Mouse (Mus musculus) left cerebral cortex, adult 11 months (tissue): ENCODE measurements at regions not wholly inside any gene's neighbourhood (a gene's known extent, or its start where the extent isn't known, plus 50 kb on each side); places are given as distances from the start of the nearest gene placed in this dataset.

Experiments used
- DNase-seq: peaks from one replicate; pipeline ENCODE4 v3.0.0; 2022; ENCODE audit warnings: low spot score

DNA sequence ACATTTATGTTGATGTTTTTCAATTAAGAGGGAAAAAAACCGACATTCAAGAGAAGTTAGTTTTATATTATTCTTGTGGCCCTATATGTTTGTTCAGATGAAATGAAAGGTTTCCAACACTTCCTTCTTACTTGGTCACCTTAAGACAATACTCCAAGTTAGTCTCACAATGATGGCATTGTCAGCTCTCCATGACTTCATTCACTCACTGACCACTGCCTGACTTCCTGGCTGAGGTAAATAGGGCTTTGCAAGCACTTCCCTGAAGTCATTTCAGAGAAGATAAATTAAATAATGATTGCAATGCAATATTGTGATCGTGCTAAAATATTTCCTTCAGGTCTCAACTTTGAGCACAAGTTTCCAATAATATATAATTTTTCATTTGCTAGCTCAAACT lies 197.9 kb upstream of the Cep162 start:
- no peak for DNase-seq

DNA sequence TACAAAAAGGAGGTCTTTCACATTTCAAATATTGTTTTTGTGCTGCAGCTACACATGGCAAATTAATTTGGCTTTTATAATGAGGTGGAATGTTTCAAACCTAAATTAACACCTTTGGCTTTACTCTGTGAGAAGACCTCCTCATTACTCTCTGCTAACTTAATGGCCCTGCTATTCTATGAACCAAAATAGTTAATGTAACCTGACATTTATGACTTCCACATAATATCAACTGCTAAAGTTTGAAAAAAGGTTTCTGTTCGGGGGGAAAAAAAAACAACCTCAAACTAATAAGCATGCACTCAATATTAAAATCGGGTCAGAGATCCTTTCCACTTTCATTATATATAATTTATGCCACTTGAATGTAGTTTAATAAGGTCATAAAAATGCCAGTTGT lies 197.2 kb upstream of the Cep162 start:
- DNase-seq, result no peak

DNA sequence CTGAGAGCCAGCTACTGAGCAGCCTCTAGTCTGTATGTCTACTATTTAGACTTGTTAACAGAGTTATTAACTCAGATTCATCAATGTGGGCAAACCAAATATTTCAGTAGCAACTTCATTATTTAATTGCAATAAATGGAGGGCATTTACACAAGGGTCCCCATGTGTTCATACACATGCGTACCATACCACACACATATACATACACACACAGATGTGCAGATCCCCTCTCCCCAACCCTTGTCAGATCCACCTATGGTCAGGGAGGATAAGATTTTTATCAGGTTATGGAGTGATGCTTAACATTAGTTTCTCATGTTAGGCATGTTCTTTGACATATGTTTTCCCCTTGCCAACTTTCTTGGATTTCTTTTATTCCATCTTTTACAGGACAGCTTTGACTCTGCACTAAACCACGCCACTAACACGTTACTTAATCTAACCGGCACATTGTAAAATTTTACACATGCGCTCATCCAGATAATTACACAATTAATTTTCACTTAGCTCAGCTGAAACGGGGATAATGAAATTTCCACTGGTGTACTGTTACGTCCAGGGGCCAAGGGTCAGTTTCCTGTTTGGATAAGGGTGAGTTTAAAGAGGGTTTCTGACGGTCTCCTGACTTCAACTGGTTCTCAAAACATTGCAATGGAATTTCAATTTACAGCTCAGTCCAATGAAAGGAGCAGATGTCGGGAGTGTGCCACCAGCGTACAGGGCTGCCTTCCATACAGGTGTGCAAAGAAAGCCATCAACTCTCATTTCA lies 188.3 kb upstream of the Cep162 start:
- DNase-seq, result no peak

DNA sequence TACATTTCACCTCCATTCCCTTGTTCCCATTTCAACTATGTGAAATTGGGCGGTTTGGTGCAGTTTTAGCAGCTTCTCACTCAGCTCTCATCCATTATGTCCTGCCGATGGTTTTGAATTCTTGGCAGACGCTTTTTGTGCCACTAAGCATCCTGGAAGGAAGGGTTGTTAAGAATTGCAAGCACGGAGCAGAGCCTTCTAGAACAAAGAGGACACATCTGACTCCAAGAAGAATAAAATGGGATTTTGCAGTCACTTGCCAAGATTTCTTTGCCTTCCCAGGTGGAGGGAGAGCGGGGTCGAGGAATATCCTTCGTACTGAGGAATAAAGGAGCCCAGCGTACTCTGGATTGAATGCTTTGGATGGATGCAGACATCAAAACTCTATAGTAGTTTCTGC lies 176.7 kb upstream of the Cep162 start:
- DNase-seq, result no peak

DNA sequence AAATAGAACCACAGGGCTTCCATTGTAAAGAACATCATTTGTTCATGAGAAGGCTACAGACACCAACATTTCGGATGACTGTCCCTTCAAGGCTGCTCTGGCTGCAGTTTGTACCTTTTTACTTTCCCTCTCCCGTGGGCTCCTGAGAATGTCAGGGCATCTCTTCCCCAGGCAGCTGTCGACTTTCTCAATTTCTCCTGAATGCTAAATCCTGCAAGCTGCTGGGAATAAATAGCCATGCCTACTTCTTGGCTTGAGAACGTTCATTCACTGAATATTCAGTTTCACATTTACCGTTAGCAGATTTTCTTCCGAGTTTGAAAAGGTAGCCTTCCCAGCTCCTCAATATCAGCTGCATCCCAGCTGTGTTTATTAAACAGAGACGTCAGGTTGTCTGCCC lies 176.2 kb upstream of the Cep162 start:
- DNase-seq, result no peak

DNA sequence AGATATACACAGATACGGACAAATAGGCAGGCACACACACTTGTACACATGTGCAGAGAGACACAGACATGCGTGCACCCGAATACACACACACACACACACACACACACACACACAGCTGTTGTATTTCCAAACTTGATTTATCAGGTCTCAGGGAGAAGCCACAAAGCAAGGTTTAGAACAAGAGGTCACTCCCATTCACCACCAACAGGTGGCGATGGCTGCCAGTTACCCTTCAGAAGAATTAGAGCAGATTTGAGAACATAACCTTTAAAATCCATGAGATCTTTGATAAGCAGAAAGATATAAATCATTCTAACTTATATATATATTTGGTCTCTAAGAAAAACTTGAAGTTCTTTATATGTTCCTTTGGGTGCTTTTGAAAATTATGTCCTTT lies 169.9 kb upstream of the Cep162 start:
- peak; percentile 5 for DNase-seq

DNA sequence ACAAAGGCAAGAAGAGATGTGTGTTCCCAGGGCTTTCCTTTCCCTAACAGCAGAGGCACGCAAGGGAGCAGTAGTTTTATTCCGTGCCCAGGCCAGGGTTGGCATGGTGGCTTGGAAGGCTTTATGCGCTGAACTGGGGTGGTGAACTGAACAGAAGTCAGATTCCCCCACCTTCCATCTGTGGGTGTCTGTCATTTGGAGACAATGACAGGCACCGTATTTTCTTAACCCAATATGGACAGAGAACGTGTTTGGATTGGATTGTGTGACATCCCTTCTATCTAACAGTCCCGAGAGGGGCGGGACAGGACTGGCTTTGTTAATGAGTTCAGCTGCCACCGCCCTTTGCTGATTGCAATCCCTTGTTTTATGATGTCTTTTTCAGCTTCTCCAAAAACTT lies 165.8 kb upstream of the Cep162 start:
- DNase-seq, result no peak

DNA sequence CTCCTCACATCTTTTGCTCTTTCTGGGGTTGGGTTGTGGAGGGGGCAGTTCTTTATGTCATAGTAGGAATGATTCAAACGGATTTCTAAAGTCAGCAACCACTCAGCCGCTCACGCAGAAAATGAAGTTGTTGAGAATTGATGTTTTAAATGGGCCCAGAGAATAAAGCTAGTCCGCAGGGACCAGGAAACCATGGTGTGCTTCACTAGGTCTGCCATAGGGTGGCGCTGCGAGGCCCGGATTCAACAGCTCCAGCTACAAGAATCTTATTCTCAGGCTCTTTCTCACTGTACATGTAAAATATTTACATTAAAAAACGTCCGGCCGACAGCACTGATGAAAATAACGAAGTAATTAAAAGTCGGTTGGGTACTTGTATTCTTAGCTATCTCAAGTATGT lies 164.0 kb upstream of the Cep162 start:
- peak; percentile 12 for DNase-seq

DNA sequence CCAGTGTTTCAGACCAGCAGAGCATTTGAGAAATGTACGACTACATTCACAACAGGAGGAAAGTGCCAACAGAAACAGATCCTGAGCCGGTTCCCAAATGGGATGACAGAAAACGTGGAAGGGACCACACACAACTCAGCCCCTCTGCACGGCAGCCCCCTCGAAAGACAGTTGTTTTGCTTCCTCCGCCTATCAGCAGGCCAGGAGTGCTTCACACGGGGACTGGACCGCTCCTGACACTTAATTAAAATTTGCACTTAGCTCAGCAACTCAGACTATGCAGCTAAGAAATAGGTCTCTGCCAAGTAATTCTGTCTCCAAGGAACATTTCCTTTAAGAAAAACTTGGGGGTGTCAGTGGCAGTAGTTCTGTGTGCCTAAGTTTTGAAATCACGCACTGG lies 157.6 kb upstream of the Cep162 start:
- no peak for DNase-seq

DNA sequence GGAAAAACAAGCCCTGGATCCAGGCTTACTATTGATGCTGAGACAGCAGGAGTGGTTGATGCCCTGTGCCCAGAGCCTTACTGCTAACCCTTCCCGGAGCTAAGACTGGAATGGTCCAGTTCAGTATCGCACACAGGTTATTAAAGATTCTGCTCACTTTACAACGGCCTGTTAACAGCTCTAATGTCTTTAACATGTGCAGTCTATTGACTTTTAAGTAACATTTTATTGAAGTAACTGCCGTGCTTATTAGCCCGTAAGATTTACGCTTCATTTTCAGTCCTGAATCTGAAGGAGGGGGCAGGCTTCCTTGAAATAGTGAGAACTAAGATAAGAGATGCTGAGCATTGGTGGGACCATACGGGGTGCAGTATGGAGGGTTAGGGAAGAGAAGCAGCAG lies 155.7 kb upstream of the Cep162 start:
- no peak for DNase-seq

DNA sequence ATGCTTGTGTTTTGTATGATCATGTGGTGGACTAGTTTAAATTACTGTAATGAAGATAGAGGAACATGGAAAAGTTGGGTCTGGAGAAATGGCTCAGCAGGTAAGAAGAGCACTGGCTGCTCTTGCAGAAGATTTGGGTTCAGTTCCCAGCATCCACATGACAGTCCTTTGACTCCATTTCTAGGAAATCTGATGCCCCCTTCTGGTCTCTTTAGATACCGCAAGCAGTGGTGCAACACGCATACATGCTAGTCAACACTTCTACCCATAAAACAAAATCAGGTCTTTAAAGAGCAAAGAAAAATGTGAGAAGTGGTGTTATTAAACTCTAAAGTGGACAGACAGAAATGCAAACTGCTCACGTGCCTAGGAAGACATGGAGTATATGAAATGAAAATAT lies 154.4 kb upstream of the Cep162 start:
- no peak for DNase-seq

DNA sequence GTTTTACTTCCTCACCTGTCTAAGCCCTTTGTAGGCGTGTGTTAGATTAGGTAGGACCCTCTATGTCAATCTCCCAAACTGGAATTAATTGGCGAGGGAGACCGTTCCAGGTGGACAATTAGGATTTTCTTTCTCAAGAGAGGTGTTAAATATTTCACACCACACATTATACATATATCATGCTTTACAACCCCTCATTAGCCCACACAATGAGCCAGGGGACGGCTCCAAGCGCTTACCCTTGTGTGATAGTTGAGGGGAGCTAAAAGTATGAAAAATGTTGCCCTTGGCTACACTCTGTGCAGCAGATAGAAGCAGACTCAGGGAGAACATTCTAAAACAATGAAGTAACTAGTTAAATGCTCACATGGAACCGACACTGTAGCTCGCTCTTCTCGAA lies 153.5 kb upstream of the Cep162 start:
- no peak for DNase-seq

DNA sequence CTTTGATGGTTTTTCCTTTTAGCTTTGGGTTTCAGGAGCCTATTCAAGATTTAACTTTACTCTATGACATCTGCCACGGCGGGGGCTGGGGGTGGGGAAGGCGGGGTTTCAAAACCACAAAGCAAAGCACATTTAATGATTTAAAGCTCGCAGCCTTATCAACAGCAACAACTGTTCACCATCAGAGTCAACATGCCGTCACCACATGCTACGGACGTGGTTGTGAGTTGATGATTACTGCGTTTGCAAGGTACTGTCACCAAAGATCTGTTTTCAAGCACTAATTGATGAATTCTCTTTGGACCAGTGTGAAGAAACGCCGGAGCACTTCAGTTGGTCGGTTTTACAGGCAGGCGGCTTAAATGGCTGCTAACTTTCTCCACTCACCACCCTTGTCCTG lies 151.1 kb upstream of the Cep162 start:
- DNase-seq, result no peak

DNA sequence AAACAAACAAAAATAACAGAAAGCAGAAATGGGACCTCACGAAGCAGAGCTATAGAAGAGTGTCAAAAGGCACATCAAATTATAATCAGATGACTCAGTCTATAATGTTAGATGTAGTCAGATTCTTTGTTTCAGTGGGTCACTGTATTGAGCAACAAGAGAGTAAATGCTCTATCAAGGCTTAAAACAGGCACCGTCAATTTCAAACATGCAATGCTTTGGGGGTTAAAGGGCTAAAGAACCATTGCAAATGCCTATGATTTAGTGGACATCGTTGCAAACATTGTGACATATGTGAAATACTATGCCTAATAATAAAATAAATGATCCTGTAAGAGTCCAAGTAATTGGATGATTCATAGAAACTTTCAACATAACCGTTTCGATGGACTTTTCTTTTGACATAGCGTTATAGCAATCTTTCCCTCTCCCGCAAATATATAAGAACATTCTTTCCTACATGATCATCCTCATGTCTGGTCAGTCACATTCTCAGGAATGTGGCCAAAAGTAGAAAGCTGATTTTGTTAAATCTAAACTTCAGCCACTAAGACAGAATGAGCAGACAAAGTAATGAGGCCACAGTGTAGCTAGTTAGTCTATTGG lies 149.9 kb upstream of the Cep162 start:
- DNase-seq, result no peak

DNA sequence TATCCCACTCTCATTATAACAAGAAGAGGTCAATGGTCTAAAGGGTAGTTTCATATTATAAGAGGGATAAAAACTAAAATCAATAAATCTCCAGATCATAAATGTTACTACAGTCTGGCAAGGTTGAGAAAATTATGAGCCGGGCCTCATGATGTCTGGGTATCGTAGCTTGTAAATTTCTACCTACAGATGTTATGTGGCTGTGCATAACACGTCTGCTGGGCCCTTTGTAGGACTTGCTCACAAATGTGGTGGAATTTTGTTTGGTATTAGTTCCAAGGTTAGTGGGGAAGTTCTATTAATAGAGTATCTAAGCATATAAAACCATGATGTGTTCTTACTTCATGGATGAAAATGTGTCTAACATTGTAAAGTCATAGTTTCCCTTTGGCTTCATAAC lies 146.7 kb upstream of the Cep162 start:
- no peak for DNase-seq

DNA sequence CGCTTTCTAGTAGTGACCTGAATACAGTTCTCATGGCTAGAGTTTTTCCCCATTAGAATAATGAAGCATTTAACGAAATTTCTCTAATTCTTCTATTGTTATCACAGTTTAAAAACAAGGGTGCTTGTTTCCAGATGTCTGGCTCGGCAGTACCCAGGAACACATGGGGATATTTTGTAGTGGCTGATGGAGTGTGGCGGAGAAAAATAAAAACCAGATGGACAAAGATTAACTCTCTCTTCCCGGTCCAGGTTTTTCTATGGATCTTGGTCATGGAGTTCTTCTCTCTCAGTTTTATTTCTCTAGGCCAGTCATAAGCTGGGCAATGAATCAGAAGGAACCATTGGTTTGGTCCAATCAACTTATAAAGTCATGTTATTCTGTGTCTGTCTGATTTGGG lies 132.2 kb upstream of the Cep162 start:
- no peak for DNase-seq

DNA sequence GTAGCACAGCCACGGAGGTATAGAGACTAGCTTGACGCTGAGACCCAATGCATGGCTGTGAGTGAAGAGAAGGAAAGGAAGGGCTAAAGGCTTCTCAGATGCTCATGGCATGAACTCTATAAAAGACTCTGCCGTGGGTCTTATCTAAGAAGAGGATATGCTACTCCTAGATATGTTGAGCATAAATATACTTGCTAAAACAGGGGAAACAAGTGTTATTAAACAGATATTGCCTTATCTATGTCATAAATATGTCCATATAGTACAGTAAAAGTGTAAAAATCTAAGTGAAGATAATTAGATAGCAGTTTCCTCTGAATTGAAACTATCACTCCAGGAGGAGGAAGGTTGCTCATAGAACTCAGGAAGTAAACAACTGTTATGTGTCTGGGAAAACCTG lies 128.2 kb upstream of the Cep162 start:
- no peak for DNase-seq

DNA sequence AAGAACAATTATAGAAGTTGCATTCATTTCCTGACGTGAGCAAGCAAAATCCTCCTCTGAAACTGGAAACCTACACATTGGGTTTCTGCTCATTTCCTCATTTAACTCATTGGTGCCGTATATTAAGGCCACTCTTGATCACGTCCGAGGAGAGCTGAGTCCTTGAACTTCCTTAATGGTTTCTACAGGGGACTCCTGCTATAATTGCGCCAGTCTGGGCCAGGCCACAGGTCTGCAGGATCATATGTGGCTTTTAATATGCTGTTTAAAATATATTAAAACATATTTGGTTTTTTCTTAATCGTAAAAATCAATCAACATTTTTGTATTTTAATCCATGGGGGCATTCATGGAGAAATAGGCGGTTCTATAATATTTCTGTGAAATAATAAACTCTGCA lies 122.6 kb upstream of the Cep162 start:
- no peak for DNase-seq

DNA sequence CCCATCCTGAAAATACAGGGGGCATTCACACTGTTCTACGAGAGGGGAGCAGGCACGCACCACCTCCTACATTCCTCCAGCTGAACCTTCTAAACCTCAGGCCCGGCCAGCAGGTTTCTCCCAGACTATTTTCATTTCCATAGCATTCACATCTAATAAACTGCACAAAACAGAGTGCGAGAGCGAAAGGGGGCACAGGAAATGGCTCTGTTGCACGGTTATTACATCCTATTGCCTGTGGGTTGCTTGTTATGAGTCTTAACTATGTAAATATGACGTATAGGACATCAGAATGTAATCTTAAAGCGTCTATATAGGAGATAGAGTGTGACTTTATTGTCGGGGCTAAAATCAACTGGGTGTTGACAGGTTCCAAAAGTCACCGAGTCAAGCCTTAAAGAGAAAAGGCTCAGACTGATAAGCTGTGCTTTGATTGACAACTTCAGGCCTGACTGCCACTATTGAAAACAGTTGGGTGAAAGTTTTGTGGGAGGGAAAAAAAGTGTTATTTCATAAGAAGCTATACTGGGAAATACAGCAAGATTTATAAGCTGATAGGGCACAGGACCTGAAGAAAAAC lies 121.5 kb upstream of the Cep162 start:
- DNase-seq, result no peak

DNA sequence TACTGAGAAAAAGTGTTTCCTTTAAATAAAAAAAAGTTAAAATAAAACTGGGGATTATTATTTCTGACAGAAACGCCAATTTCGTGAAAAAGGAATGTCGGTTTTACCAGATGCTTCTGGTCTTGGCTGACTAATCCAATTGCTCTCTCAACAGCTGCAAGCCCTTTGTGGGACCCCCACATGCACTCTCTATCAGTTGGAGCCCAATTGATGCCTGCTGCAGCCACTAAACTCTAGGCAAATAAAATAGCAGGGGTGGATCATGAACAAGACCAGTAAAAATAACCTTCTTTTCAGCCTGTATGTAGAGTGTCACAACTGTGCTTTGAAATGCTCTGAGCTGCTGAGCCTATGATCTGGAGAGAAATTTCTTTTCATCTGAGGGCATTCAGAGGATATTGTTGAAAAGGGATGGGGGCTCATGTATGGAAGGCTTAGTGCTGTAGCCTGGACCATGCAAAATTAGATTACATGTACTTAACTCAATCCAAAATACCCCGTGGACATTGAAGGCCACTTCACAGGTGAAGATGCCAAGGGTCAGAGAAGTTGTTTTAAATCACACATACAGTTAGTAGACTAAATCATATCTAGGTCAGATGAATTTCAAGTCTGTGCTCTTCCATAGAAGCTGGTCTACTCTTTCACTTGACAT lies 117.0 kb upstream of the Cep162 start:
- DNase-seq, result no peak

DNA sequence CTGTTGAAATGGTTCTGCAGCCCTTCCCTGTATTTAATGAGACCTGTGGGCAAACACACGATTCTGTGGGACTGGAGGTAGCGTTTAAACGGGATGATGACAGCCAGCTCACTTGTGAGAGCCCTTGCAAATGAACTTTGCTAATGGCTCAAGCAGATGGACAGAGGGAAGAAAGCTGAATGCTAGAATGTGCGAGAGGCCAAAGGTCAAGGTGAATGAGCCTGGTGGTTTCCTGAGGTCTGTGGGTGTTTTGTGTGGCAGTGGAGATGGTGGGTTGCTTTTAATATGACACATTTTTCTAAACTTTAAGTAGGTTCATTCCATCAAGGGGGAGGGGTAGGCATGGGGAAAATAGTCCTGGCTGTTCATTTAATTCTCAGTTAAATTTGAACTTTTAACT lies 113.7 kb upstream of the Cep162 start:
- no peak for DNase-seq

DNA sequence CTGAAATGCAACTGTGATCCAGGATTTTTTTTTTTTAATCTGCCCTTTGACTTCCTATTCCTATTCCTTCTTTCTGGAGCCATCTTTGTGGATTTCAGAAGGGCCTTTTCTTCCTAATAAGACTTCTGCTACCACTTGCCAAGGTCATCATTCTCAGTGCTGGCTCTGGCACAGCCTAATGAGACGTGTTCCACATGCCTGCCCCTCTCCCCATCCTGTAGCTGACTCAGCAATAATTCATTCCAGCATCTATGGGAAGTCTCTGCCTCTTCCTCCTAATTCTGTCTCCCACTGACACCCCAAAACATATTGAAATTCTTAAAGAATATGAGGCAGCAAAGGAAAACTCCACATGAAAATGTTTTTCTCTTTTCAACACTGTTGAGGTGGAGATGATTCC lies 91.7 kb upstream of the Cep162 start:
- no peak for DNase-seq

DNA sequence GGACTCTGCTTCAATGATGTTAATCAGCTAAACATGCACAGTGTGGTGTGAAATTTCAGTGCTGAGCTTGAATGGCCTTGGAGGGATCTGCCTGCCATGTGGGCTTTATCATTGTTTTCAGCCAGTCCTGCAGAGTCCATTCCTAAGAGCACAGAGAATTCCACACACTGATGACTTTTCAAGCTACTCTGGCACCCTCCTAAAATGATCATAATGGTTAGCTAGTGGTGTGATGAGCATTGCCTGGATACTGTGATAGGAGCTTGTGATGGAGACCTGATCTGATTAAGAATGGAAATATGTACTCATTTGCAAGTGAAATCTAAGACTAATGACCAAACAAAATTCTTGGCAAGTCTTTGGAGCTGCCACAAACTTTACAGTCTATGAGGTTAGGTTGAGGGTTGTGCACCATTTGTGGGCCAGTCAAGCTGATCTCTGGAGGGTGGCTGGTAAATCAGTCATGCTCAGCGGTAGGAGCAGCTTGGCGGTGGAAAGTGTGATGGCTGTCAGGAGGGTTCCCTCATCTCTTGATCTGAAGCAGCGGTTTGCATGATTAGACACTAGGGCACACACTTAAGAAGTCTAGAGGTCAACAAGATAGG lies 91.0 kb upstream of the Cep162 start:
- DNase-seq, result no peak
